Mouse (Mus musculus) large intestine, adult 2 months (tissue): ENCODE measurements around the gene 1810009A15Rik. TPM values are rescaled to one million over a fixed set of nuclear protein-coding genes. Genes with fewer than 3 reads are reported as not detected.
"Not testable (repeated sequence)": the region's sequence is repeated elsewhere in the genome, so short reads cannot be mapped to it uniquely, and the experiment has no call there.

ENCODE experiments used
- DNase-seq: peaks from one replicate; pipeline ENCODE4 v3.0.0-alpha.2; 2012; ENCODE audit warnings: low read depth, low spot score
- WGBS: fragments of 180-500 bp; shearing (Covaris S2); methylation state at CpG from one replicate; pipeline ENCODE4 v1.1.7; 2018; 5-methylcytosine and 5-hydroxymethylcytosine counted together
- polyA plus RNA-seq: library from polyadenylated mRNA; depleted of rRNA; stranded (reverse); fragments of >200 nt; gene quantifications from 2 replicates; pipeline ENCODE4 v1.2.3, GENCODE M21; 2012; rRNA removed

1810009A15Rik gene
- polyA plus RNA-seq, result 17.7 and 21.0 TPM in 2 replicates

DNA sequence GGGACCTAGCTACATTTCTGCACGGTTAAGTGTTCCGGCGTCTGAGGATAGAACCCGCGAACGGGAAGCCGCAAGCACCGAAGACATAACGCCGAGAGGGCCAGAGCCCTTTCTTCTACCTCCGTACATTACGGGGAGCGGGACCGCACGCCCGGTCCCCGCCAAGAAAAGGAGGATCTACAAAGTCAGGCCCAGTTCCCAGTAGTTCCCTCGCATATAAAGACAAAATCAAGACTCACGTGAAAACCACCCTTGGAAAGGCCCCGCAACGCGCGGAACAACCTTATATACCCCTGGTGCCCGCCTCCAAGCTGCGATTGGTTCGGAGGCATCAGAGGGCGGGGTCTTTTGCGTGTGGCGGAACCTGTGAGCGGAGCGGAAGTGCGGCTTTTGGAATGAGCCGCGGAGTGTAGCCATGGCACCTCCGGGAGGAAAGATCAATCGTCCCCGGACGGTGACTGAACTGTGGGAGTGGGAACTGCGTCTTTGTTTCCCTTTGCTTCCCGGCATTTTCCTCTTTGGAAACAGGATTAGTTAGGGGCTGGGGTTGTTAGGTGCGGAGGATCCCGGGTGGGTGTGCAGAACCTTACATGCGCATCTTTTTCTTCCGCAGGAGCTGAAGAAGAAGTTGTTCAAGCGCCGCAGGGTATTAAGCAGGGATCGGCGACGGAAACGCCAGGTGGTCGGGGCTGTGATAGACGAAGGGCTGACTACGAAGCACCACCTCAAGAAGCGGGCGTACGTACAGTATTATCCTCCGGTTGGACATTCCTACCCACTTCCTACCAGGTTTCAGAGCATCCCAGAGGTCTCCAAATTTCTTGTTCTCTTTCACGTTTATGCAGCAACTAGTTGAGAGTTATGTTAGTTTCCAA, at the start of gene 1810009A15Rik, which contains the start of gene Gm49416:
Gene 1810009A15Rik (plus strand): TSS at position 343 of the 875 bp plus-strand sequence.
Gene Gm49416 (plus strand): TSS at position 416 of the 875 bp plus-strand sequence.
- under 1% methylated on average over 58 of the region's 58 CpGs for WGBS
- DNase-seq, result peak; percentile 87

DNA sequence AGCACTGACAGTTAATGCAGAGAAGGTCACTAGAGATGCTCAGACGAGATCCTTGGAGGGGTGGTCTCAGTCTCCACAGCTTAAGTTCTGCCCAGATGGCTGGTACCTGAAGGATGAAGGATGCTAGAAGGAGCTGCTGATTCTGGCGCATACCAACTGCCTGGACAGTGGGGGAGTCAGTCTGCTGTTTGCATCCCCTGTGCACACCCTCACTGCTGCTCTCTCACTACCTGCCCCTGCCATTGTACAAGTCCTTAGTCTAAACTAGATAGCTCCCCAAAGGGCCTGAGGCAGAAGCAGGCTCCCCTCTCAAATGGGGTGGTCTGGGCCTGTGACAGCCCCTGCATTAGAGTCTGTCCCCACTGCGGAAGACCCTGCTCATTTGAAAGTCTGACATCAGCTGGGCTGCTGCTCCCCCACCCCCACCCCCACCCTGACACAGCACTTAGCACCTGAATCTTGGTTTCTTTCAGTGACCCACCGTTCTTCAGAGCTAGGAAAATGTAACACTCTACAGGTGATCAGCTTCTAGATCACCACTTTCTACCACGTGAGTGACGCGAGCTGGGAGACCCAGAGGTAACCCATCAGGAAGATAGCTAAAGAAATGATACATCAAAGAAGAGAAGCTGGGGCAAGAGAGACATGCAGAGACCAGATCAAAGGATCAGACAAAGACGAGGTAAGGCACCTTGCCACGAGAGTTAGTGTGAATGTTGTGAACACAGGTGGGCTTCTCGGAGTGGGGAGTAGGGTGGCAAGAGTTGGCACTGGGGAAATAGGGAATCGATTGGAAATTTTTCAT, 49.3 kb upstream of the 1810009A15Rik start, which contains the start of gene Gng3:
Gene Gng3 (minus strand): TSS at position 92 of the 805 bp plus-strand sequence.
- WGBS, result 89% methylated on average over 11 of the region's 11 CpGs
- no peak for DNase-seq

DNA sequence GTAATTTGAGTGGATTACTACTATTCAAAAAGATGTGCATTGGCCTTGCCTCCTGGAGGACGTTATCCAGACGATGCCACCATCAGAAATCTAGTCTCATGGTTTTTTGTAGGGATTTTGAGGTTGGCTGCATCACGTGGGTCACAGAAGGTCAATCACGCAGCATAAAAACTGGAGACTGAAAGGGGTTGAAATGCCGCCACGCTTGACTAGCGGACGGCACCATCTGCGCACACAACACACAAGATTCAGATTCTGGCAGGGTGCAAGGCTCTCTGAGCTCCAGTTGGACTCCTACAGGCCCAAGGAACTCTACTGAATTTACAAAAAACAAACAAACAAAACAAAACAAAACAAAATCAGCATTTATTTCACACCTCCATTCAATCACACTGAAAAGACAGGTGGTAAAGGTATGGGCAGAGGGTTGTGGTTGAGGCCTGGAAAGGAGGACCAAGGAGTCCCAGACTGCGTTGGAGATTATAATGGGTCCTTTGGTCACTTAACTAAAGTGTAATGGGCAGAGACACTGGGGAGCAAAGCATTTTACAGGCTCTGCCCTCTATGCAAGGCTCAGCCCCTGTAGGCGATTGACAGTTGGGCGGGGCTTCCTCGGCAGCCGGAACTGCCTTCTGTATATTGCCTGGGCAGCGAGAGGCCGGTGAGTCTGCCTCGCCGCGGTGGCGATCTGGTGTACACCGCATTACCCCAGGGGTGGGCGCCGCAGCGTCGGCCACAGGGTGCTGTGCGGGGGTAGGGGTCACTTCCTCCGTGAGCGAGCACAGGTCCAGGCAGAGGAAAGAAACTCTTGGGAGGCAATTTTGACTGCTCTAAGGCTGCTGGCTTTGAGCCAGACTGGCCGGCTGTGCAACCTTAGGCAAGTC, 48.5 kb upstream of the 1810009A15Rik start:
- 29% methylated on average over 29 of the region's 29 CpGs for WGBS
- no peak for DNase-seq

DNA sequence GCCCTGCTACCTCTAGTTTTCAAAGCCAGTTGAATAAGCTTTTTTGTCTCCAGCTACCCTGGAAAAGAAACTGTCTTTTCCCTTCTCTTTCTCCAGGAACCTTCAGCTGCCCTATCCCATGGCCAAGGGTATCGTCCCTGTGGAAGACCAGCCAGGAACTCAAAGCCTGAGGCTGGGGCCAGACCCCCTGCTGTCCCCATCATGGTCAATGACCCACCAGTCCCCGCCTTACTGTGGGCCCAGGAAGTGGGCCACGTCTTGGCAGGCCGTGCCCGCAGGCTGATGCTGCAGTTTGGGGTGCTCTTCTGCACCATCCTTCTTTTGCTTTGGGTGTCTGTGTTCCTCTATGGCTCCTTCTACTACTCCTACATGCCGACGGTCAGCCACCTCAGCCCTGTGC, 47.6 kb upstream of the 1810009A15Rik start:
- WGBS, result 90% methylated on average over 7 of the region's 7 CpGs
- DNase-seq, result no peak

DNA sequence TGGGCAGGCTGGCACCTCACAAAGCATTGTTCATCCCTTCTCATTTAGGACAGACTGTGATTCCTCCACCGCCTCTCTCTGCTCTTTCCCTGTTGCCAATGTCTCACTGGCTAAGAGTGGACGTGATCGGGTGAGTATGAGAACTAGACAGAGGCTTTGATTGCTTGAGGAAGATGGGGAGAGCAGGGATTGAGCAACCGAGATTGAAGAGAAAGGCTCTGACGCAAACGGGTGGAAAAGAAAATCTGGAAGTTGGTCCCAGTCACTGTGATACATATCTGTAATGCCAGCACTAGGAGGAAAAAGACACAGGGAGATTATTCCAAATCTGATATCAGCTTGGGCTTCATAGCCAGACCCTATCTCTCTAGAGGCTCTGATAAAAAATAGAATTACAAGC, 45.7 kb upstream of the 1810009A15Rik start:
- DNase-seq, result no peak
- 88% methylated on average over 6 of the region's 6 CpGs for WGBS

DNA sequence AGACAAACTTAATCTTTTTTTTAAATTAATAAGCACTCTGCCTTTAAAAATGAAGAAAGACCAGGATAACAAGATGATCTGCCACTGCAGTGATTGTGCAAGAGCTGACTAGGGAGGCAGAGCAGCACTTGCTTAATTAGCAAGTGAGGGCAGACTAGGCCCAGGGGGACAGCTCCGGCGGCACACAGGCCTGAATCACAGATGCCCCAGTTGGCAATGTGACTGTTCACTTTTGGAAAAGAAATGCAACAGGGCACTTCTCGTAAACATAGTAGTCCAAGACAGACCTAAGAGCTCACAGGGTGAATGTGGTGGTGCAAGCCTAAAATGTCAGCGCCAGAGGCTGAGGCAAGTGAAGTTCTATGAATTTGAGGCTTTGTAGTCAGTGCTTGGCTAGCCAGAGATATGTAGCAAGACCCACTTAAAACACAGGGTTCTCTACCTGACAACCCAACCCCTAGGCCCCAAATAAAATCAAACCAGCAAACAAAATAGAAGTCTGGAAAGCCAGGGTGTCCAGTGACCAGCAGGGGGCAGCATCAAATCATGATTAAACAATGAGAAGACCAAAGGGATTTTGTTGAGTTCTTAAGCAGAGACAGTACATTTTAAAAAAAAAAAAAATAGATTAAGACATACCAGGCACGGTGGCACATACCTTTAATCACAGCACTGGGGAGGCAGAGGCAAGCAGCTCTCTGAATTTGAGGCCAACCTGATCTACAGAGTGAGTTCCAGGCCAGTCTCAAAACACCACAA, 44.1 kb upstream of the 1810009A15Rik start:
- WGBS, result 66% methylated on average over 5 of the region's 5 CpGs
- peak; percentile 56 for DNase-seq

DNA sequence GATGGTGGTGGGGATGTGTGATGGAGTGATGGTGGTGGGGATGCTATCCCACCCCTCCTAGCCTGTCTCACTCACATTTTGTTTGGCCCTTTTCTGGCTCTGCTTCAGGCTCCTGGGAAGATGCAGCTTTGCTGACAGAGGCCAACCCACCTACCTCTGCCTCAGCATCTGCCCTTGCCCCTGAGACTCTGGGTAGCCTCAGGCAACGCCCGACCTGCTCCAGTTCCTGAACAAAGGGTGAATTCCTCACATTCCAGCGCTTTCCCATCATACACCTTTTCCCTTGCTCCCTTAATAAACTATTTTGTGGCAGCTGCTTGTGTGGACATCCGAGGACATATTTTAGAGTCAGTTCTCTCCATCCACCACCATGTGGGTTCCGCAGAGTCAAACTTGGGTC, 40.3 kb upstream of the 1810009A15Rik start:
- no peak for DNase-seq
- WGBS, result 78% methylated on average over 5 of the region's 5 CpGs

DNA sequence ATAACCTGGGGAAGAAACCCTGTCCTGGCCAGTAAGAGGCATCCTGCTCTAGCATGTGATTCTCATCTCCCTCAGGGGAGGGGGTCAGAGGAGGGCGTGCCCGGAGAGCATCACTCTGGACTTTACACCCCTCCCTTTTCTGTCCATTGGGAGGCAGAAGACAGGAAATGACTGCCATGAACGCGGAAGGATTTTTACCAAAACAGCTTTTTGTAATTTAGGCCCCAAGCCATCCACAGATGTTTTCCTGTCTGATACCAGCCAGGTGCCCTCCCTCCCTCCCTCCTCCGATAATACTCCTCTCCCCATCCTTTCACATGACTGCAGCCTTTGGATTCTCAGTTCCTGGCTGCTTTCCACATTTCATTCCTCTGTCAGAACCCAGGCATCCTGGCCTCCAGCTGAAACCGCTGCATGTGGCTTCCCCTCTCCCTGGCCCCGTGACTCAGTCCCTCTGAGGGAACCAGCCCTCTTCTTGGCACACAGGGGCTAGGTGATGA, 38.2 kb upstream of the 1810009A15Rik start, which contains the start of gene Lrrn4cl:
Gene Lrrn4cl (plus strand): TSS at position 367 of the 500 bp plus-strand sequence.
- DNase-seq, result no peak
- 27% methylated on average over 7 of the region's 7 CpGs for WGBS

DNA sequence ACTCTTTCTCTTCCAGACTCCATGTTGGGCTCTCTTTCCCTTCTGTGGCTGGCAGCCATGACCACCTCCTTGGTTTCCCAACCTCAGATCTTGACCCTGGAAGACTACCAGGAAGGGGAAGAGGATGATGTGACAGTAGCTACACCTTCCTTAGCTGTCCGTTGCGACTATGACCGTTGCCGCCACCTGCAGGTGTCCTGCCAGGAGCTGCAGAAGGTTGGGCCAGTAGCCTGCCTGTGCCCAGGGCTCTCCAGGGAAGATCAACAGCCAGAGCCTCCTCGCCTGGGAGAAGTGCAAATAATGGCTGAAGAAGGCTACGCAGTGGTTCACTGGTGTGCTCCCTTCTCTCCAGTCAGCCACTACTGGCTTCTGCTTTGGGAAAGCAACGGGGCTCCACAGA, 37.0 kb upstream of the 1810009A15Rik start:
- WGBS, result 40% methylated on average over 7 of the region's 7 CpGs

DNA sequence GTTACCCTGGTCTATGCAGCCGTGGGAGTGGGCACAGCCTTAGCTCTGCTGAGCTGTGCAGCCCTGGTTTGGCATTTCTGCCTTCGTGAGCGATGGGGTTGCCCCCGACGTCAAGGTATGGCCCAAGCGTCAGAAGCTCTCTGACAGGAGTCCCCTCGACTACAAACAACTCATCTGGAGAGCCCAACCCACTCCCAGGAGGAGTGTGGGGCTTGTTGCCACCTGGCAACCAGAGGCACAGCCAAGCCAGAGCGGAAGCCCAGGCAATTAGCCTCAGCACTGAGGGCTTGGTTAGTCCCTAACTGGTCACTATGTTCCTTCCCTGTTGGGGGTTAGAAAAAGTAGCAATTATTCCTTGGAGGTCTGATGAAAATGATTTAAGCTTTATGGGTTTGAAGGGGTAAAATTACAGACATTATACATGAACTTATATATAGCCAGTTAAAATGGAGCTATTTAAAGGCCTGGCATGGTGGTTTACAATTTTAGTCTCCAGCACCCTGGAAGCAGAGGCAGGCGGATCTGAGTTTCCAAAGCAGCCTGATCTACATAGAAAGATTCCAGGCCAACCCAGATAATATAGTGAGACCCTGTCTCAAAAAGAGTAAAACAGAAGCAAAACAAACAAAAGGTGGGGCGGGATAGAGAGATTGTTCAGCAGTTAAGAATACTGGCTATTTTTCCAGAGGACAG, 36.3 kb upstream of the 1810009A15Rik start:
- no peak for DNase-seq
- 59% methylated on average over 10 of the region's 10 CpGs for WGBS

More for the DNA sequence above, 37.0 kb upstream of the 1810009A15Rik start:
- DNase-seq, result no peak

DNA sequence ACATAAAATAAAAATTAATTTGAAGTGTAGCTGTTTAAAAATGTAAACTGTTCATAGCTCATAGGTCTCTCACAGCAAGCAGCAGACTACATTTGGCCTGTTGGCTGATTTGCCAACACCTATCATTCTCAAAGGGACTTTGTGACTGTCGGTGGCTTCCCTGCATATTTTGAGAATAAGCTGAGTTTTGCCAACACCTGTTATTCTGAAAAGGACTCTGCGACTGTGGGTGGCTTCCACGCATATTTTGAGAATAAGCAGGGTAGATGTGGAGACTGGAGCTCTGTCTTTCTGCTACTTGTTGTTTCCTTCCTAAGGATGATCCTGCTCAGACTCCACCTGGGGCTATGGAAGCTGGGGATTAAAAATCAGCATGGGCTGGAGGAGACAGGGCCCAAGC, 35.5 kb upstream of the 1810009A15Rik start:
- DNase-seq, result no peak
- 83% methylated on average over 3 of the region's 3 CpGs for WGBS

DNA sequence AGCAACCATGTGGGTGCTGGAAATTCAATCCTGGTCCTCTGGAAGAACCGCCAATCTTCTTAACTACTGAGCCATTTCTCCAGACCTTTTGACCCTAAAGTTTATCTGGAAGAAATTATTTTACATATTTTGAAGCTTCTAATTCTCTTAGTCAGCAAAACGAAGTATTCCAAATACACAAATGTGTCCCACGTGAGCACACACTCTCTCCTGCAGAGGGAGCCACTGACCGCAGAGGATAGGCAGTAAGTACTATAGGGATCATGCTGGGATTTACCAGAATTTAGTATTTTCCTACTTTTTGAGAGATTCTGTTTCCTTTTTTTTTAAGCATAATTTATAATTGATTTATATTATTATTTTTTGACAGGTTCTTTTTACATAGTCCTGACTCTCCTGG, 31.0 kb upstream of the 1810009A15Rik start:
- DNase-seq, result peak; percentile 43
- 22% methylated on average over 4 of the region's 4 CpGs for WGBS

DNA sequence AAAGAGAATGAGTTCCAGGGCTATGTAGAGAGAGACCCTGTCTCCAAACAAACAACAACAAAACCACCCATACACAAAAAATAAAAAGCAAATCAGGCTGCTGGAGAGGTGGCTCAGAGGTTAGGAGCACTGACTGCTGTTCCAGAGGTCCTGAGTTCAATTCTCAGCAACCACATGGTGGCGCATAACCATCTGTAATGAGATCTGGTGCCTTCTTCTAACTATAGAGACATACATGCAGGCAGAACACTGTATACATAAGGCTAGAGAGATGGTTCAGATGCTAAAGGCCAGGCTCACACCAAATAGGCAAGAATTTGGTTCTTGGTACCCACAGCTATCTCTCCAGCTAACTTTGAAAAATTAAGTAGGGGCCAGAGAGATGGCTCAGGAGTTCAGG, 29.6 kb upstream of the 1810009A15Rik start:
- 0% methylated on average over 1 of the region's 1 CpGs for WGBS
- DNase-seq, result no peak

DNA sequence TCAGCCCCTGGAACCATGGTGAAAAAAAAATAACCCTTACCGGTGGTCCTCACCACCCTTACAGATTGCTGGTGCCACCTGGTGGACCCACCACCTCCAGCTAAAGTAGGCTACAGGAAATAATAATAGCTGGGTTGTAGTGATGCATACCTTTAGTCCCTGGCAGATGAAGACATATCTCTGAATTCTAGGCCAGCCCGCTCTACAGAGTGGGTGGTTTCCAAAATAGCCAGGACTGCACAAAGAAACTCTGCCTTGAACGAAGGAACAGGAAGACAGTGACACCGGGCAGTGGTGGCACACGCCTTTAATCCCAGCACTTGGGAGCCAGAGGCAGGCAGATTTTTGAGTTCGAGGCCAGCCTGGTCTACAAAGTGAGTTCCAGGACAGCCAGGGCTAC, 24.4 kb upstream of the 1810009A15Rik start:
- no peak for DNase-seq
- WGBS, result 82% methylated on average over 6 of the region's 6 CpGs

DNA sequence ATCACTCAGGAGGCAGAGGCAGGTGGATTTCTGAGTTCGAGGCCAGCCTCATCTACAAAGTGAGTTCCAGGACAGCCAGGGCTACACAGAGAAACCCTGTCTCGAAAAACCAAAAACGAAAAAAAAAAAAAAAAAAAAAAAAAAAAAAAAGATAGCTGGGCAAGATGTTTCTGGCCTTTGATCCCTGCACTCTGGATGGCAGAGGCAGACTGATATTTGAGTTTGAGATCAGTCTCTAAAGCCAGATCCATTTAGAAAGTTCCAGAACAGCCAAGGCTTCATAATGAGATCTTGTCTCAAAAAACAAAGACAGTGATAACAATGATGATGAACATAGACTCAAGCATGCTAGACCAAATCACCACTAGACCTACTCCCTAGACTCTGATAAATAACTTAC, 18.3 kb upstream of the 1810009A15Rik start:
- WGBS, result 78% methylated on average over 3 of the region's 3 CpGs

DNA sequence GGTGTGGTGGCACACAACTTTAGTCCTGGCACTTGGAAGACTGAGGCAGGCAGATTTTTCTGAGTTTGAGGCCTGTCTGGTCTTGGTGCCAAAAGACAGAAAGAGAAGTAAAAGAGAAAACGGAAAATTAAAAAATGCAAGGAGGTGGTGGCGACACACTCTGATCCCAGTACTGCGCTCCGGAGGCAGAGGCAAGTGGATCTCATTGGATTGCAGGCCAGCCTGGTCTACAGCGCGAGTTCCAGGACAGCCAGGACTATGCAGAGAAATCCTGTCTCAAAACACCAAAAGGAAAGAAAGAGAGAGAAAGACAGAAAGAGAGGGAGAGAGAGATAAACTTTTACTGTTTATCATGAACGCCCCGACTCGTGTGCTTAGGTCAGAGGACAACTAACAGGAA, 17.8 kb upstream of the 1810009A15Rik start:
- 25% methylated on average over 9 of the region's 9 CpGs for WGBS
- DNase-seq, result no peak

More for the DNA sequence above, 18.3 kb upstream of the 1810009A15Rik start:
- not testable (repeated sequence) for DNase-seq

DNA sequence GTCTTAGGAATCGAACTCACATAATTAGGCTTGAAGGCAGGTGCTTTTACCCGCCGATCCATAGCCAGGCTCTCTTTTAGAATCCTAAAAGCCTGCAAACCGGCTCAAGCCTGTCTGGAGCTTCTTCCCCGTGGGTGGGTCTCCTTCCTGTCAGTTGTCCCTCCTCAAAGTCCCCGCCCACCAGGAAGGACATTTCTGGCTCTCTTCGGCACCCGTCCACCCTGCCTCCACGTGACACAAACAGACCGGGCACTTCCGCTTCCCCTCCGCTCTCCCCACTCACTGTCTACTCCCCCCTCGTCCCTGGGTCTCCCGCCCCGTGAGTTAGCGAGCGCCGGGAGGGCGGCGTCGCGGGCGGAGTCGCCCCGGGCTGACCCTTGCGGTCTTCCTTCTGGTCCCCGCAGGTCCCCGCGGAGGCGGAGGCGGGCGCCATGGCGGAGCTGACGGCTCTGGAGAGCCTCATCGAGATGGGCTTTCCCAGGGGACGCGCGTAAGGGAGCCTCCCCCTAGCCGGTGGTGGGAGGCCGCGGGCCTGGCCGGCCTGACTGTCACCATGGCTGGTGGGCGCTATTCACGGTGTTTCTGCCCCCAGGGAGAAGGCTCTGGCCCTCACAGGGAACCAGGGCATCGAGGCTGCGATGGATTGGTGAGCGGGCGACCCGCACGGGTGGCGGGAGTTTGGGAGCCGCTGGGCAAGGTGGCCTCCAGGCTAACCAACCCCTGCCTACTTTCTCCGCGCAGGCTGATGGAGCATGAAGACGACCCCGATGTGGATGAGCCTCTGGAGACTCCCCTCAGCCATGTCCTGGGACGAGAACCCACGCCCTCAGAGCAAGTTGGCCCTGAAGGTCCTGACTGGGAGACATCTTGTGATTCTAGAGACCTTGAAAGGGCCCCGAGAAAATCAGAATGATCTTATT, 17.1 kb upstream of the 1810009A15Rik start, which contains the start of gene Ubxn1:
Gene Ubxn1 (plus strand): TSS at position 230 of the 920 bp plus-strand sequence.
- under 1% methylated on average over 59 of the region's 59 CpGs for WGBS
- DNase-seq, result peak; percentile 83
